Comparison of ENCODE assay signal across 10 mouse cellular contexts in genomic region chr2:115081563-115082291, GRCm38 (mm10).
DNase-seq lines count a peak whose midpoint lies in the region; ATAC-seq lines count a peak whose summit lies in the region.
"Had no signal": no experiment of that assay in that cellular context is flagged by ENCODE, and none has a peak within 500 bp of the region (broad histone marks: within the 10 kb centered on the region; RNA-seq: fewer than 3 reads in every experiment).

No protein-coding gene starts in this region.

- intact Hi-C loops in heart, postnatal 25 days (cut with DNase I) = no loop called here

- no peak for ATAC-seq in megakaryocyte progenitor cell, adult 5-6 weeks (replicated peaks; ENCODE audit: poor library complexity)

- DNase-seq in heart, adult 18-20 months = peak; percentile 6 to 11
- no peak for DNase-seq in heart, postnatal 25 days (ENCODE audit: low spot score)
- DNase-seq in ovary, postnatal 36 days (ENCODE audit: low spot score) = peak; percentile 5
- no peak for DNase-seq in ovary, adult 18-20 months (ENCODE audit: low spot score)
- peak; percentile 50 to 61 for DNase-seq in kidney, adult 8-10 months
- no peak for DNase-seq in retina, postnatal 1 day
- DNase-seq in layer of hippocampus, postnatal 36 days = no peak
- DNase-seq: cerebellum, adult 9-10 months; left cerebral cortex, postnatal 4 days had no signal

Comparison
In these comparisons a context has a peak if more than half of its experiments do, and no peak if none do; other contexts are left out.
1. DNase-seq: peak in heart, adult 18-20 months (2 of 2), ovary, postnatal 36 days (single experiment) and kidney, adult 8-10 months (2 of 2); none in heart, postnatal 25 days (single experiment), ovary, adult 18-20 months (single experiment), retina, postnatal 1 day (single experiment) and layer of hippocampus, postnatal 36 days (0 of 2).